Mouse (Mus musculus) C2C12 (cell line): ENCODE data around the gene Gm49405. TPM values are rescaled to one million over a fixed set of nuclear protein-coding genes. Genes with fewer than 3 reads are reported as not detected.
A peak's percentile ranks its signal among the peaks of the same experiment; 100 is the strongest.

ENCODE experiments used
- H3K27me3 ChIP-seq: one replicate; pipeline ENCODE4 v1.6.1; 2011; ENCODE audit not compliant: control insufficient read depth, insufficient read depth, insufficient read length
- H3K36me3 ChIP-seq: one replicate; pipeline ENCODE4 v1.6.1; 2011; ENCODE audit not compliant: control insufficient read depth, insufficient read depth
- H3K4me3 ChIP-seq: one replicate; pipeline ENCODE4 v1.5.1; 2011; ENCODE audit warnings: mild to moderate bottlenecking, control low read depth; ENCODE audit not compliant: poor library complexity, insufficient read depth, severe bottlenecking
- H3K79me2 ChIP-seq: one replicate; pipeline ENCODE4 v1.6.1; 2011; ENCODE audit not compliant: control insufficient read depth, insufficient read depth
- H3K79me3 ChIP-seq: one replicate; pipeline ENCODE4 v1.6.1; 2011; ENCODE audit warnings: low read depth, control low read depth
- H3ac ChIP-seq: one replicate; pipeline ENCODE3; 2011; ENCODE audit warnings: low read depth; ENCODE audit not compliant: control insufficient read depth, insufficient read length
- CEBPB ChIP-seq: IDR thresholded peaks from one replicate; pipeline ENCODE4 v1.6.1; 2011; ENCODE audit warnings: low read depth, mild to moderate bottlenecking, control low read depth, moderate library complexity
- CTCF ChIP-seq: IDR thresholded peaks from one replicate; pipeline ENCODE4 v1.5.1; 2011; ENCODE audit not compliant: control insufficient read depth, insufficient read depth, insufficient read length
- FOSL1 ChIP-seq: IDR thresholded peaks from one replicate; pipeline ENCODE4 v1.8.0; 2011; ENCODE audit warnings: mild to moderate bottlenecking, low read length; ENCODE audit not compliant: poor library complexity, insufficient read depth, severe bottlenecking
- MAX ChIP-seq: IDR thresholded peaks from one replicate; pipeline ENCODE4 v1.6.1; 2011; ENCODE audit warnings: mild to moderate bottlenecking, control low read depth
- MYOD1 ChIP-seq: IDR thresholded peaks from one replicate; pipeline ENCODE4 v1.6.1; 2011; ENCODE audit warnings: low read depth; ENCODE audit not compliant: control insufficient read depth, insufficient read length
- MYOG ChIP-seq: IDR thresholded peaks from one replicate; pipeline ENCODE4 v1.6.1; 2011; ENCODE audit not compliant: control insufficient read depth, insufficient read length; ENCODE audit errors: extremely low read depth
- USF1 ChIP-seq: IDR thresholded peaks from one replicate; pipeline ENCODE4 v1.6.1; 2011; ENCODE audit warnings: low read depth, mild to moderate bottlenecking, control low read depth, moderate library complexity
- polyA plus RNA-seq: library from polyadenylated mRNA; unstranded; fragments of >200 nt; fragmentation: generic; extraction: Trizol; gene quantifications from one replicate; pipeline ENCODE4 v1.2.1, GENCODE M21; 2012; ENCODE audit warnings: missing spikeins

Gm49405 gene
- polyA plus RNA-seq, 1 experiment, result 0.28 TPM

DNA sequence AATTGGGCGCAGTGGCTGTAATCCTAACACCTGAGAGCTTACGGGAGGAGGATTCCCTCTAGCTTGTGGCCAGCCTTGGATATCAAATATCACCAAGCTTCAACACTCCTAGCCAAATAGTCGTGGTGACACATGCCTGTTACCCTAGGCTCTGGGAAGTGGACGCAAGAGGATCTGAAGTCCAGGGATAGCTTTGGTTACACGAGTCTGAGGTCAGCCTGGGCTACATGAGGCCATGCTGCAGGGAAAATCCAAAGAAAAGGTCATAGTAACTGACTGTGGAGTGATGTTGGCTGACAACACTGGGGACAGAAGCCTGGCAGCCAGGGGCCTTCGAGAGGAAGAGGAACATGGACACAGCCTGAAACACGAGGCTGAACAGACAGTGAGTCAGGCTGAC lies 4.3 kb upstream of the Gm49405 start:
- Histone ChIP-seq H3K36me3 (no peaks in the 10 kb centered on the region), H3K79me2 (no peaks in the 10 kb centered on the region), H3K27me3 (peaks cover 23% of the 10 kb centered on the region), H3ac (no peak overlapping the region), H3K4me3 (no peak overlapping the region), H3K79me3 (no peaks in the 10 kb centered on the region)
- TF ChIP-seq USF1, result no peak
- no peak for TF ChIP-seq CTCF
- no peak for TF ChIP-seq FOSL1
- TF ChIP-seq CEBPB, result no peak
- TF ChIP-seq MAX, result no peak
- no peak for TF ChIP-seq MYOG
- no peak for TF ChIP-seq MYOD1

DNA sequence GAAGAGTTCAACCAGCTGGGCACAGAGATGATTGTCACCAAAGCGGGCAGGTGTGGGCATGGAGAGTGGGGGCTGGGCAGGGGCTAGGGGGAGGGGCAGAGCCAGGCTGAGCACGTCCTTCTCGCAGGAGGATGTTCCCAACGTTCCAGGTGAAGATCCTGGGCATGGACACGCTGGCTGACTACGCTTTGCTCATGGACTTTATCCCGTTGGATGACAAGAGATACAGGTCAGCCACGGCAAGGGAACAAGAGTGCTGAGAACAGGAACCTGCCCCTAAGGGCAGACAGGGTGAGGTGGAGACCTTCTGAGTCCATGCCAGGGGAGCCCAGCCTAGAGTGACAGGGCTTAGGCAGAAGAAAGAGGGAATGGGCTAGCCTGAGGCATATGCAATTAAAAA lies 3.7 kb upstream of the Gm49405 start:
- no peaks in the 10 kb centered on the region for H3K79me2 ChIP-seq
- peaks cover 18% of the 10 kb centered on the region for H3K27me3 ChIP-seq
- no peaks in the 10 kb centered on the region for H3K79me3 ChIP-seq
- H3K4me3 ChIP-seq, result no peak overlapping the region
- no peak for TF ChIP-seq MAX
- TF ChIP-seq MYOG, result no peak
- no peak for TF ChIP-seq CEBPB
- no peak for TF ChIP-seq FOSL1
- no peak for TF ChIP-seq USF1
- TF ChIP-seq MYOD1, result no peak
- TF ChIP-seq CTCF, result no peak
- H3K36me3 ChIP-seq, result no peaks in the 10 kb centered on the region
- no peak overlapping the region for H3ac ChIP-seq

DNA sequence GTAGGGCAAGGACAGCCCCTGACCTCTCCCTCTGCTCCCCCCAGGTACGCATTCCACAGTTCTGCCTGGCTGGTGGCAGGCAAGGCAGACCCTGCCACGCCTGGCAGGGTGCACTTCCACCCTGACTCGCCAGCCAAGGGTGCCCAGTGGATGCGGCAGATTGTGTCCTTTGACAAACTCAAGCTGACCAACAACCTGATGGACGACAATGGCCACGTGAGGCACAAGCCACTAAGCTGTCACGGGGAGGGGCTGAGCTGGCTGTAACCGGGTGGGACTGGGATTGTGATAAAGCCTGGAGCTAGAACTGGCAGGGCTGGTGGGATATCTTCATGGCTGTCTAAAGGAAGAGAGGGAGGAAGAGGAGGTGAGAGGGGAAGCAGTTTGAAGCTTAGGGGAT lies 3.2 kb upstream of the Gm49405 start:
- Histone ChIP-seq H3K79me3 (no peaks in the 10 kb centered on the region), H3K27me3 (peaks cover 13% of the 10 kb centered on the region), H3K4me3 (no peak overlapping the region), H3K79me2 (no peaks in the 10 kb centered on the region), H3K36me3 (no peaks in the 10 kb centered on the region), H3ac (no peak overlapping the region)
- TF ChIP-seq CTCF, result no peak
- no peak for TF ChIP-seq CEBPB
- TF ChIP-seq MAX, result no peak
- TF ChIP-seq USF1, result no peak
- TF ChIP-seq MYOD1, result no peak
- no peak for TF ChIP-seq MYOG
- no peak for TF ChIP-seq FOSL1

DNA sequence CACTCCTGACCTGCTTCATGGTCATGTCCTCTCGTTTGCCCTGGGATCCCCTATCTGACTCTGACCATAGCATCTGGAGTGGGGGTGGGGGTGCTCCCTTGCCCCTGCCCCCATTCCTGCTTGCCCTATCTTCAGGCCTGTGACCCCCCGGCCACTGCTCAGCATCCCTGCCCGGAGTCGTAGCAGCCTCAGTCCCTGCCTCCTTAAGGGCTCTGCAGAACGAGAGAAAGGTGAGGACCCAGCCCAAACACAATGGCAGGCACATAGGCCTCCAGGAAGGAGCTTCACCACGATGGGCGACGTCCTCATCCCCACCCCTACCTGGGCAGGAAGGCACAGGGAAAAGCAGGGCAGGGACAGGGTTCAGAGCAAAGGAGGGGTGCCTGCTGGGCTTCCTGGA lies 2.1 kb upstream of the Gm49405 start:
- no peak overlapping the region for H3K4me3 ChIP-seq
- peaks cover 2% of the 10 kb centered on the region for H3K27me3 ChIP-seq
- H3K79me2 ChIP-seq, result no peaks in the 10 kb centered on the region
- H3K79me3 ChIP-seq, result no peaks in the 10 kb centered on the region
- TF ChIP-seq CTCF (no peak), MAX (no peak), MYOG (no peak), CEBPB (no peak), MYOD1 (no peak), FOSL1 (no peak), USF1 (no peak)
- no peak overlapping the region for H3ac ChIP-seq
- no peaks in the 10 kb centered on the region for H3K36me3 ChIP-seq

DNA sequence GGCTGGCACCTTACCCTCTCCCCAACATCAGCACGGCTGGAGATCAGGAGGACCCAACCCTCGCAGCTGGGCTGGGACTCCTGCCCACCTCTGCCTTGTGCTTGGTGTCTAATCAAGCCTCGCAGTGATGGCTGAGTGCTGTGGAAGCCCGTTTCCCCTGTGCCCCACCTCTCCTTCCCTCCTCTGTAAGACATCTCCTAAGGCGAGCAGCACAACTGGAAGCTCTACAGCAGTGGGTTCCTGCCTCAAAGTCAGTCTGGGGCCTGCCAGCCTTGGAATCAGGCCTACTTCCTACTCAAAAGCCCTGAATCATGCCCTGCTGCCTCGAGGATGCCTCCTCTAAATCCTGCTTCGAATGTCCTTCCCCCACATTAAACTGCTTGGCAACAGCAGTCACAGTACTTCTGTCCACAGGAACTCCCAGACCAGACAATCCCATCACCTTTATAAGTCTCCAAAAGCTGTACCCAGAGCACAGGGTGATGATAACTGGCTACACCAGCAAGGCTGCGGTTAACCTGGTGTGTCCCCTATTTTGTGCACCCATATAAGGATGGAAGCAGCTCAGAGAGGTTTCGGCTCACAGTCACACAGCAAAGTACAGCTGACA lies 1.2 kb upstream of the Gm49405 start:
- no peak for TF ChIP-seq CEBPB
- no peak for TF ChIP-seq FOSL1
- no peak for TF ChIP-seq MYOG
- no peak for TF ChIP-seq USF1
- no peak for TF ChIP-seq CTCF
- no peak for TF ChIP-seq MAX
- TF ChIP-seq MYOD1, result no peak
- Histone ChIP-seq H3K79me3 (no peaks in the 10 kb centered on the region), H3K4me3 (no peak overlapping the region), H3K36me3 (no peaks in the 10 kb centered on the region), H3K79me2 (no peaks in the 10 kb centered on the region), H3K27me3 (no peaks in the 10 kb centered on the region), H3ac (no peak overlapping the region)

DNA sequence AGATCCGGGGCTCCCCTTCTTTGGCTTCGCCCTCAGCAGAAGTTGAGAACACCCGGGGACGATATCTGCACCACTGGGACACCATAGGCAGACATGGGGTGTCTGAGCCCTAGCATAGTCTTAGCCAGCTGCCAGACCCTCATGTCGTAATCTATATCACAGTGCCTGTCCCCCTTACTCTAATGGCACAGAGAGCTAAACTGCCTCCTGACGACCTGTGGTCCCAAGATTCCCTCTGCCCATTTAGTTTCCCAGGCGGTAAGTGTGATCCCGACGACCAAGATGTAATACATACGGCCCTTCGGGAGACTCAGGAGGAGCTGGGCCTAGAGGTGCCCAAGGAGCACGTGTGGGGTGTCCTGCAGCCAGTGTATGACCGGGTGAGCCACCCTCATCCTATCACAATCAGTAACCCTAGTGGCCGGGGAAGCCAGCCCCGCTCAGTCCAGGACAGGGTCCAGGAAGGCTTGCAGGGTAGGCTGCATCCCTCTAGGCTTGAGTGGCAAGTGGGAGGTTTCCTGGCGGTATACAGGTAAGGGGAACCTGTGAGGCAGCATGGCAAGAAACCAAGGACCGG lies 611 bp downstream of the Gm49405 start:
- Histone ChIP-seq H3K79me3 (no peaks in the 10 kb centered on the region), H3ac (peak overlapping the region; percentile 76), H3K4me3 (peak overlapping the region; percentile 69), H3K79me2 (no peaks in the 10 kb centered on the region), H3K36me3 (peaks cover 8% of the 10 kb centered on the region), H3K27me3 (no peaks in the 10 kb centered on the region)
- TF ChIP-seq CEBPB, result no peak
- no peak for TF ChIP-seq CTCF
- no peak for TF ChIP-seq MYOD1
- no peak for TF ChIP-seq MAX
- TF ChIP-seq FOSL1, result no peak
- TF ChIP-seq USF1, result no peak
- no peak for TF ChIP-seq MYOG
